Mouse (Mus musculus): ENCODE measurements around the gene Tacc2. TPM values are rescaled to one million over a fixed set of nuclear protein-coding genes. Genes with fewer than 3 reads are reported as not detected.

Gene Tacc2
- polyA plus RNA-seq, 1 experiment from 2014 or later, result 34.7 TPM

DNA sequence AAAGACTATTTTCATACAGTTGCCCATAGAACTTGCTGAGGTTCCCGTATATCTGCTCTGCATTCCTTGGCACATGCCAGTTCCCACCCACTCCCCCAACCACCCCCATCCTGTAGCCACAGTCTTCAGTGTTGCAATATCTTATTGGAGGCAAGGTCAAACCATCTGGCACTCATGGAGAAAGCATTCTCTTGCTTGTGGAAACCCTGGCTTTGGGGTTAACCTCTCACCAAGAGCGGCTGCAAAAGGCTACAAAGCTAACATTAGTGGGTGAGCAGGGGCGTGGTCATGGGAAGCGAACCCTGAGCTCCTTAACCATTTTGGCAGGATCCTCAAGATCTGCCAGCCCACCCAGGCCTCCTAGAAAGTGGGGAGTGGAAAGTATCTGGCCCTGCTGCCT is 59.7 kb downstream of the Tacc2 start:
- Histone ChIP-seq H3K9ac (ENCODE audit: low read length) (no peak overlapping the region), H3K4me2 (ENCODE audit: low read depth, severe bottlenecking) (no peak overlapping the region), H3K36me3 (ENCODE audit: control insufficient read depth, insufficient read depth, low read length) (no peaks in the 10 kb centered on the region), H3K9me3 (ENCODE audit: control insufficient read depth, low read length) (no peaks in the 10 kb centered on the region), H3K27ac (replicated peaks; ENCODE audit: low read depth, low read length) (no peak overlapping the region), H3K4me1 (ENCODE audit: control insufficient read depth, insufficient read depth, low read length) (no peaks in the 10 kb centered on the region), H3K4me3 (ENCODE audit: low read depth, low read length) (no peak overlapping the region), H3K27me3 (ENCODE audit: control insufficient read depth, insufficient read depth, low read length) (no peaks in the 10 kb centered on the region)
- DNase-seq (ENCODE audit: low spot score), result no peak
- WGBS, result 91% methylated on average over 4 of the region's 4 CpGs
- no peak for ATAC-seq (ENCODE audit: insufficient number of reproducible peaks, low FRiP score, low TSS enrichment, low read depth)

DNA sequence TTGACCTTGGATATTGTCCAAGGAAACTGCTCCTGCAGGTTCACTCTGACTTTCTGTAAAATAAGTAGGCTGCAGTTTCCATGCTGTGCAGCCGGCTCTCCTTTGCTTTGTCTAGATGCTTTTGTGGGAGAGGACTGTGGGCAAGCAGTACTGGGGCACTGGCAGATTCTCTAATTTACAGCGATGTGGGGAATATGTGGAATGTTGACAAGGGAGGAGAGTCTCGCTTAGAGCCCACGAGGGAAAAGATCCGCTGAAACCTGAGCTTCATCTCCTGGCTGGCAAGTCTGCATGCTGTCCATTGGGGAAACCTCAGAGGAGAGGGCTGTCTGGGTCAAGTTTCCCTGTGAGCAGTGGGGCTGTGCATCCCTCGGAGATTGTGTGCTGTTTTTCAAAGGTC is 60.6 kb downstream of the Tacc2 start:
- Histone ChIP-seq H3K27ac (replicated peaks; ENCODE audit: low read depth, low read length) (no peak overlapping the region), H3K4me2 (ENCODE audit: low read depth, severe bottlenecking) (no peak overlapping the region)
- WGBS, result 25% methylated on average over 6 of the region's 6 CpGs

GRCm38 (mm10) chr7:130640681-130641080 is 63.4 kb downstream of the Tacc2 start:
- no peaks in the 10 kb centered on the region for H3K9me3 ChIP-seq (ENCODE audit: control insufficient read depth, low read length)
- no peaks in the 10 kb centered on the region for H3K4me1 ChIP-seq (ENCODE audit: control insufficient read depth, insufficient read depth, low read length)
- H3K4me2 ChIP-seq (ENCODE audit: low read depth, severe bottlenecking), result no peak overlapping the region
- H3K9ac ChIP-seq (ENCODE audit: low read length), result no peak overlapping the region
- no peak for ATAC-seq (ENCODE audit: insufficient number of reproducible peaks, low FRiP score, low TSS enrichment, low read depth)
- H3K27me3 ChIP-seq (ENCODE audit: control insufficient read depth, insufficient read depth, low read length), result no peaks in the 10 kb centered on the region
- no peak overlapping the region for H3K4me3 ChIP-seq (ENCODE audit: low read depth, low read length)
- no peak for DNase-seq (ENCODE audit: low spot score)
- H3K27ac ChIP-seq (replicated peaks; ENCODE audit: low read depth, low read length), result no peak overlapping the region
- WGBS, result 90% methylated on average over 9 of the region's 9 CpGs
- no peaks in the 10 kb centered on the region for H3K36me3 ChIP-seq (ENCODE audit: control insufficient read depth, insufficient read depth, low read length)

More for the DNA sequence above, 60.6 kb downstream of the Tacc2 start:
- Histone ChIP-seq H3K9me3 (ENCODE audit: control insufficient read depth, low read length) (no peaks in the 10 kb centered on the region), H3K4me1 (ENCODE audit: control insufficient read depth, insufficient read depth, low read length) (no peaks in the 10 kb centered on the region), H3K36me3 (ENCODE audit: control insufficient read depth, insufficient read depth, low read length) (no peaks in the 10 kb centered on the region), H3K27me3 (ENCODE audit: control insufficient read depth, insufficient read depth, low read length) (no peaks in the 10 kb centered on the region), H3K9ac (ENCODE audit: low read length) (no peak overlapping the region), H3K4me3 (ENCODE audit: low read depth, low read length) (no peak overlapping the region)
- DNase-seq (ENCODE audit: low spot score), result no peak
- ATAC-seq (ENCODE audit: insufficient number of reproducible peaks, low FRiP score, low TSS enrichment, low read depth), result no peak

DNA sequence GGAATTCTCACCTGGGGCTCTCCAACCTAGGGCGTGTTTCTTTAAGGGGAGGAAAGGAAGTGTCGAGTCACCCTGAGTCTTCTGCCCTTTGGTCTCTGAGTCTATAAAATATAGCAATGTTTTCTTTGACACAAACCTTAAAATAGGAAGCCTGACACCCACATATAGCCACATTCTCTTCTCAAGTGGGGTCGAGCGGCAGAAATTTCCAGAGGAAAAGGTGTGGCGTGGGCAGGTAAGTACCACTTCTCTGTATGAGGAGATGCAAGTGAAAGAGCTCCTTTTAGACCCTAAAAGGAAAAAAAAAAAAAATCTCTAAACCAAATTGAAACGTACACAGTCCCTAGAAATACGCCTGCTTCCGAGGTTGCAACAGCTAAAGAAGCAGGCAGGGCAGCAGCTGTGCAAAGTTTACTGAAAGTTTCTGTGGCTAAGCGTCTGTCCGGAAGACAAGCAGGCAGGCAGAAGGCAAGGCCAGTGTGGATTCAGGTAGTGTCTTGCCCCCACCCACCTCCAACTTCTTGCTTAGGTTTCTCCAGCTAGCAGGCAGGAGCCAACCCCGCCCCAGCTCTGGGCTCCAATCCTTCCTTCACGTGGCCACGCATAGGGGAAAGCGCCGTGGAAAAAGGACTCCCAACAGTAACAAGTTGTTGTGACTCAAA is 68.2 kb downstream of the Tacc2 start:
- peak overlapping the region; percentile 67 for H3K4me3 ChIP-seq (ENCODE audit: low read depth, low read length)
- H3K36me3 ChIP-seq (ENCODE audit: control insufficient read depth, insufficient read depth, low read length), result no peaks in the 10 kb centered on the region
- H3K27me3 ChIP-seq (ENCODE audit: control insufficient read depth, insufficient read depth, low read length), result no peaks in the 10 kb centered on the region
- DNase-seq (ENCODE audit: low spot score) (peak; percentile 81), ATAC-seq (ENCODE audit: insufficient number of reproducible peaks, low FRiP score, low TSS enrichment, low read depth) (peak; percentile 29)
- peak overlapping the region; percentile 93 for H3K9ac ChIP-seq (ENCODE audit: low read length)
- peaks cover 12% of the 10 kb centered on the region for H3K4me1 ChIP-seq (ENCODE audit: control insufficient read depth, insufficient read depth, low read length)
- H3K27ac ChIP-seq (replicated peaks; ENCODE audit: low read depth, low read length), result peak overlapping the region; percentile 87
- no peaks in the 10 kb centered on the region for H3K9me3 ChIP-seq (ENCODE audit: control insufficient read depth, low read length)
- H3K4me2 ChIP-seq (ENCODE audit: low read depth, severe bottlenecking), result peak overlapping the region; percentile 86
- WGBS, result 12% methylated on average over 15 of the region's 15 CpGs

GRCm38 (mm10) chr7:130645994-130646761 is 68.9 kb downstream of the Tacc2 start:
- Histone ChIP-seq H3K9ac (ENCODE audit: low read length) (peak overlapping the region; percentile 93), H3K27me3 (ENCODE audit: control insufficient read depth, insufficient read depth, low read length) (no peaks in the 10 kb centered on the region), H3K4me2 (ENCODE audit: low read depth, severe bottlenecking) (peak overlapping the region; percentile 86), H3K27ac (replicated peaks; ENCODE audit: low read depth, low read length) (peak overlapping the region; percentile 87), H3K9me3 (ENCODE audit: control insufficient read depth, low read length) (no peaks in the 10 kb centered on the region), H3K4me1 (ENCODE audit: control insufficient read depth, insufficient read depth, low read length) (peaks cover 12% of the 10 kb centered on the region), H3K36me3 (ENCODE audit: control insufficient read depth, insufficient read depth, low read length) (no peaks in the 10 kb centered on the region), H3K4me3 (ENCODE audit: low read depth, low read length) (peak overlapping the region; percentile 67)
- DNase-seq (ENCODE audit: low spot score) (peak; percentile 86), ATAC-seq (ENCODE audit: insufficient number of reproducible peaks, low FRiP score, low TSS enrichment, low read depth) (peak; percentile 83)
- whole genome bisulfite sequencing, result under 1% methylated on average over 47 of the region's 55 CpGs

- peak overlapping the region; percentile 86 for H3K4me2 ChIP-seq (ENCODE audit: low read depth, severe bottlenecking)
- no peaks in the 10 kb centered on the region for H3K27me3 ChIP-seq (ENCODE audit: control insufficient read depth, insufficient read depth, low read length)
- H3K36me3 ChIP-seq (ENCODE audit: control insufficient read depth, insufficient read depth, low read length), result no peaks in the 10 kb centered on the region
- peak overlapping the region; percentile 93 for H3K9ac ChIP-seq (ENCODE audit: low read length)
- no peaks in the 10 kb centered on the region for H3K9me3 ChIP-seq (ENCODE audit: control insufficient read depth, low read length)
- H3K4me3 ChIP-seq (ENCODE audit: low read depth, low read length), result peak overlapping the region; percentile 67
- under 1% methylated on average over 18 of the region's 18 CpGs for WGBS
- DNase-seq (ENCODE audit: low spot score) (peak; percentile 81), ATAC-seq (ENCODE audit: insufficient number of reproducible peaks, low FRiP score, low TSS enrichment, low read depth) (peak; percentile 63; the same call in 1 of the 2 replicates)
- peaks cover 13% of the 10 kb centered on the region for H3K4me1 ChIP-seq (ENCODE audit: control insufficient read depth, insufficient read depth, low read length)
- H3K27ac ChIP-seq (replicated peaks; ENCODE audit: low read depth, low read length), result peak overlapping the region; percentile 87; the same call in 1 of the 2 replicates
Observed at GRCm38 (mm10) chr7:130646762-130647139, 69.5 kb downstream of the Tacc2 start.

- DNase-seq (ENCODE audit: low spot score), result no peak
- Histone ChIP-seq H3K9me3 (ENCODE audit: control insufficient read depth, low read length) (no peaks in the 10 kb centered on the region), H3K4me2 (ENCODE audit: low read depth, severe bottlenecking) (no peak overlapping the region), H3K4me3 (ENCODE audit: low read depth, low read length) (no peak overlapping the region), H3K27me3 (ENCODE audit: control insufficient read depth, insufficient read depth, low read length) (no peaks in the 10 kb centered on the region), H3K9ac (ENCODE audit: low read length) (no peak overlapping the region), H3K36me3 (ENCODE audit: control insufficient read depth, insufficient read depth, low read length) (no peaks in the 10 kb centered on the region), H3K4me1 (ENCODE audit: control insufficient read depth, insufficient read depth, low read length) (peaks cover 14% of the 10 kb centered on the region), H3K27ac (replicated peaks; ENCODE audit: low read depth, low read length) (no peak overlapping the region)
- ATAC-seq (ENCODE audit: insufficient number of reproducible peaks, low FRiP score, low TSS enrichment, low read depth), result no peak
- WGBS, result 80% methylated on average over 4 of the region's 4 CpGs
Observed at GRCm38 (mm10) chr7:130648061-130648460, 70.8 kb downstream of the Tacc2 start.

- no peak for DNase-seq (ENCODE audit: low spot score)
- no peaks in the 10 kb centered on the region for H3K36me3 ChIP-seq (ENCODE audit: control insufficient read depth, insufficient read depth, low read length)
- WGBS, result 43% methylated on average over 7 of the region's 7 CpGs
Observed at GRCm38 (mm10) chr7:130649257-130649656, 72.0 kb downstream of the Tacc2 start.

More at GRCm38 (mm10) chr7:130649257-130649656, 72.0 kb downstream of the Tacc2 start:
- ATAC-seq (ENCODE audit: insufficient number of reproducible peaks, low FRiP score, low TSS enrichment, low read depth), result no peak
- no peaks in the 10 kb centered on the region for H3K27me3 ChIP-seq (ENCODE audit: control insufficient read depth, insufficient read depth, low read length)
- peaks cover 14% of the 10 kb centered on the region for H3K4me1 ChIP-seq (ENCODE audit: control insufficient read depth, insufficient read depth, low read length)
- no peak overlapping the region for H3K4me2 ChIP-seq (ENCODE audit: low read depth, severe bottlenecking)
- H3K4me3 ChIP-seq (ENCODE audit: low read depth, low read length), result no peak overlapping the region
- no peaks in the 10 kb centered on the region for H3K9me3 ChIP-seq (ENCODE audit: control insufficient read depth, low read length)
- H3K27ac ChIP-seq (replicated peaks; ENCODE audit: low read depth, low read length), result no peak overlapping the region
- H3K9ac ChIP-seq (ENCODE audit: low read length), result no peak overlapping the region
